Mouse (Mus musculus) brain, embryonic 18.5 days (tissue): Measurements from ENCODE around the gene Mcu.

ENCODE experiments used
- DNase-seq: peaks from one replicate; pipeline ENCODE4 v3.0.0-alpha.2; 2012; ENCODE audit warnings: low read depth, low spot score

Gene Mcu

GRCm38 (mm10) chr10:59538063-59538462 lies 78.4 kb downstream of the Mcu start:
- no peak for DNase-seq

GRCm38 (mm10) chr10:59537579-59537978 lies 78.9 kb downstream of the Mcu start:
- no peak for DNase-seq

GRCm38 (mm10) chr10:59532256-59532655 lies 84.2 kb downstream of the Mcu start:
- no peak for DNase-seq

- no peak for DNase-seq
Measured at GRCm38 (mm10) chr10:59527819-59528218, 88.7 kb downstream of the Mcu start.

GRCm38 (mm10) chr10:59527311-59527710 lies 89.2 kb downstream of the Mcu start:
- no peak for DNase-seq

GRCm38 (mm10) chr10:59524675-59525074 lies 91.8 kb downstream of the Mcu start:
- no peak for DNase-seq

GRCm38 (mm10) chr10:59523826-59524331 lies 92.6 kb downstream of the Mcu start:
- no peak for DNase-seq

- DNase-seq: no peak
Measured at GRCm38 (mm10) chr10:59520701-59521100, 95.8 kb downstream of the Mcu start.

- no peak for DNase-seq
Measured at GRCm38 (mm10) chr10:59519411-59519810, 97.1 kb downstream of the Mcu start.

- no peak for DNase-seq
Measured at GRCm38 (mm10) chr10:59517201-59517600, 99.3 kb downstream of the Mcu start.

- no peak for DNase-seq
Measured at GRCm38 (mm10) chr10:59514739-59515464, 101.6 kb downstream of the Mcu start.

- no peak for DNase-seq
Measured at GRCm38 (mm10) chr10:59512173-59512572, 104.3 kb downstream of the Mcu start.

GRCm38 (mm10) chr10:59511427-59511963 lies 105.0 kb downstream of the Mcu start:
- DNase-seq: no peak

GRCm38 (mm10) chr10:59510713-59511426 lies 105.6 kb downstream of the Mcu start:
- no peak for DNase-seq

GRCm38 (mm10) chr10:59509197-59509596 lies 107.3 kb downstream of the Mcu start:
- no peak for DNase-seq

- DNase-seq: no peak
Measured at GRCm38 (mm10) chr10:59506711-59507110, 109.8 kb downstream of the Mcu start.

GRCm38 (mm10) chr10:59504291-59504690 lies 112.2 kb downstream of the Mcu start:
- DNase-seq: no peak

GRCm38 (mm10) chr10:59503433-59504210 lies 112.9 kb downstream of the Mcu start:
- no peak for DNase-seq

GRCm38 (mm10) chr10:59502381-59502780 lies 114.1 kb downstream of the Mcu start:
- no peak for DNase-seq

- DNase-seq: no peak
Measured at GRCm38 (mm10) chr10:59501761-59502160, 114.7 kb downstream of the Mcu start.

- DNase-seq: no peak
Measured at GRCm38 (mm10) chr10:59500225-59500624, 116.3 kb downstream of the Mcu start.

GRCm38 (mm10) chr10:59497019-59497418 lies 119.5 kb downstream of the Mcu start:
- DNase-seq: no peak
